Mouse (Mus musculus) testis, postnatal 10 days (tissue): Measurements from ENCODE around the gene Mapk7.

Experiments used
- DNase-seq: peaks from one replicate; pipeline ENCODE4 v3.0.0; 2021; ENCODE audit warnings: low spot score

Gene Mapk7

DNA sequence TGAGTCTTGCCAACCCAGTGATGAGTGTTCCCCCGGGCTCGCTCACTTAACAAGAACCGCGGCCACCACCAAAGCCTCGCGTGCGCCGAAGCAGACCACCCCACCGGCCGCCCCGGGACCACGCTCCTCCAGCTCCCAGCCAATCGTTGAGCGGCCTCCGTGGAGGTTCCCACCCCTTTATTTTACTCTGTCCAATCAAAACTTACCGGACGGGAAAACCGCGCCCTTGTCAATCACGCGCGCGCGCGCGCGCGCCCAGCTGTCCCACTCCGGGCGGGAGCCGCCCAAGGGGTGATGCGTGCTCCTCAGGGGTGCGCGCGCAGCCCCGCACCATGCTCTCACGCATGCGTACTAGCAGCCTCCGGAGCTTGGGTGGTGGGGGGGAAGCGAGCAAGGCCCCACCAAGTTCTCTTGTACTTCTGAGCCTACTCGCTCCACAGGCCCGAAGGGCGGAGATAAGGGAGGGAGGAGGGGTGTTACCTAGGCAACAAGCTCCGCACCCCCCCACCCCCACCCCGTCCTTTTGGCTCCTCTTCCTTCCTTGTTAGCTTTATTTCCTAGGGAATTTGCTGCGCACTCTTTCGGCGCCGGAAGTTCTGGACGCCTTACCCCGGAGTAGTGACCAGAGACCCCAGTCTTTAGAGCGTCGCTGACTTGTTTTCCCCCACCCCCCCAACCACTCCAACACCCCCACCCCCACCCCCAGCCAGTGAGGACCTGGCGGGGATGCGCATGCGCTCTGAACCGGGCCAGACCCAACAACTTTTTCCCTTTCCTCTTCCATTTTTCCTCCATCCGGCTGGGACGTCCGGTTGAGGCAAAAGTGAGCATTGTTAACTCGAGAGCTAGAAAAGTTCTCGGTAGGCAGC is at the start of gene Mapk7:
Mapk7 (minus strand) TSS at position 278 of the 869 bp plus-strand sequence.
- DNase-seq: peak; percentile 99

- DNase-seq: no peak
Measured at GRCm38 (mm10) chr11:61541106-61541505, 46.9 kb upstream of the Mapk7 start.

DNA sequence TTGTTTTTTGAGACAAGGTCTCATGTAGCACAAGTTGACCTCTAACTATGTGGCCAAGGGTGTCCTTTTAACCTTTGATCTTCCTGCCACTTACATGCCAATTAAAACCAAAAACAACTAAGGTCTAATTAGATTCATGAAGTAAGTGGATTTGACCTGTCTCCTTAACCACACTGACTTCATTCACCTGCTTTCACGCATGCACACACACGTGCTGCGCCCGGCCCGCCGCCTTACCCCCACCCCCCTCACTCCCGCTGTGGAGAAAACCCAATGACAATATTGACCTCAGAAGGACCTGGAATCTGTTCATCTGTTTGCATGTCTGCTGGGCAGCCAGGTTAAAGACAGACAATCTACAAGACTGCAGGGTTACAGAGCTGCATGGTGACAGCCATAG is 46.4 kb upstream of the Mapk7 start:
- no peak for DNase-seq

- DNase-seq: no peak
Measured at GRCm38 (mm10) chr11:61537362-61537761, 43.2 kb upstream of the Mapk7 start.

DNA sequence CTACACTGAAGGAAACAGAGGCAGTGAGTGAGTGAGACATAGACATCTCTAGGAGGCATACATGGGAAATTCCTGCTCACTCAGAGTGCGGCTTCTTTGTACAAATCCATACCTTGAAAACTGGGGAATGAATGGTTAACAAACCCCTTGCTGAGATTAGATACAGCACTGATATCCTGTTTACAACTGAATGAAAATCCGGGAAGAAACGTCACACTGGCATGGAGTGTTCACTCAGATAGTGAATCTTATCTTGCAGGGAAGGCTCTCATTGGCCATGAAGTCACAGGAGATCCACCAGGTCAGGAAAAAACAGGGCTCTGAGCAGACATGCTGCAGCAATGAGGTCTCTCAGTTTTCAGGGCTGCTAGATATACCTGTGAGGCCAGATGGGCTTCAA is 42.7 kb upstream of the Mapk7 start:
- DNase-seq: no peak

DNA sequence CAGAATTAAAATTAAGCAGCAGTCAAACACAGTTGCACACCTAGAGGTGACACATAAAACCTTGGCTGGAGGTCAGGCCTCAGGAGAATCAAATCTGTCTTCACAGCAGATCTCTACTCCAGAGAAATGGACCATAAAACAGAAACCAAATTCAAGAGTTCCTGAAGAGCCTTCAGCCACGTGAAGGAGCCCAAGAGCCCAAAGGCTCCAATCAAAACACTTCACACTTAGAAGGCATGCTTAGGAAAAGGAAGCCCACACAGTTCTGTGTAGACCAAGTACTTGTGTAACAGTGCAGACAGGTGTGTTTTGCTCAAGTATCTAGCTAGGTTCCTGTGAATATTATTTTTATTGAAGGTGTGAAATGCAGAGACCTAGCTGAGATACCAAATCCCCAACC is 41.3 kb upstream of the Mapk7 start:
- DNase-seq: no peak

- no peak for DNase-seq
Measured at GRCm38 (mm10) chr11:61533571-61533970, 39.4 kb upstream of the Mapk7 start.

DNA sequence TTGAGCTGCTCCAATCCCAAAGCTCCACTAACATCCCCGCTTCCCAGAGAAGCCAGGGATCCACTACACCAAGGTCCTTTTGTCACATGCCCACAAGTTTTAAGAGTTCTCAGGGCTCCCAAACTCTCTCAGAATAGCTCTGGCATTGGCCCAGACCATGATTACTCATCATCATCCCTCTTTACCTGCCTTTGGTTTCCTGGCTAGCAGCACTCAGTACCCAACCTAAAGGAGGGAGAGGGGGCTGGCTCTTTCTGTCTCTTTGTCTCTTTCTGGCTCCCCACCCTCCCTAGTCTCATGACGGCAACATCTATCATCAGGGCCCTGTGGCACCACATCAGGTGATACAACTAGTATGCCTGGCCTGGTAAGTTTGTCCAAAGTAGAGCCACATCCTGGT is 38.6 kb upstream of the Mapk7 start:
- no peak for DNase-seq

GRCm38 (mm10) chr11:61529268-61529713 is 35.1 kb upstream of the Mapk7 start:
- no peak for DNase-seq

DNA sequence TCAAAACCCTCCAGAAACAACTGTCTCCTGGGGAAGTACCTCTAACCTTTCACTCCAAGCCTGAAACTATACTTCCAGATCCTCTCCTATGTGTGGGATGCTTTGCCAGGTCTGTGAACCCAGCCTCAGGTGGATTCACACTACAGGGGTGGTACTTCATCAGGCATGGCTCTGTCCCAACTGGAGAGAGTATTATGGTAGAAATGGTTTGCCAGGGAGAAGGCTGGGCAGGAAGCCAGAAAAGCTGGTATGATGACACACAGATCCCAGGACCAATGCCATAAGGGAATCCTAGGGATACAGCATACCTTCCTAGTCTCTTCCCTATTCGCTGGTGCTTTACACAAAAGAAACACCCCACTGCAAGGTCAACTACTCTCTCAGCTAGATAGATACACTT is 32.7 kb upstream of the Mapk7 start:
- DNase-seq: no peak

GRCm38 (mm10) chr11:61519484-61520107 is 25.4 kb upstream of the Mapk7 start:
- no peak for DNase-seq

- no peak for DNase-seq
Measured at GRCm38 (mm10) chr11:61518871-61519270, 24.7 kb upstream of the Mapk7 start.

- DNase-seq: no peak
Measured at GRCm38 (mm10) chr11:61517971-61518370, 23.8 kb upstream of the Mapk7 start.

GRCm38 (mm10) chr11:61514953-61515352 is 20.7 kb upstream of the Mapk7 start:
- DNase-seq: peak; percentile 68

GRCm38 (mm10) chr11:61504713-61505257 is 10.6 kb upstream of the Mapk7 start, which contains the start of gene B9d1:
Gene B9d1, plus strand, starts transcription at chr11:61505144.
- peak; percentile 96 for DNase-seq

DNA sequence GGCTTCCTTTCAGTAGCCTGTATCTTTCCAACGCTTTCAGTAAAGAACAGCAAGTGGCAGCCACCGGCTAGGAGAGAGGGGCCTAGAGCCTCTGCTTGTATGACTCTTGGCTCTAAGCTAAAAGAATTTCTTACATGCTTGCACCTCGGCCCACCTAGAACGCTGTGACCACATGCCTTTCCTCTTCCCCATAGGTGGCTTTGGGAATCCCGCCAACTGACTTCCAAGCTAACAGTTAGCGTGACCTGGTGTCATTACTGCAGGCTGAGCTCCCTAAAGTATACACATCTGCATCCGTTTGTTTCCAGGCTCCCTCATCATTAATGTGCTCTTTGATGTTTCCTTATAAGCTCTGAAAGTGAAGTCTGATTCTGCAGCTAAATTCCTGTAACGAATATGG is 9.7 kb upstream of the Mapk7 start:
- DNase-seq: no peak

- DNase-seq: no peak
Measured at GRCm38 (mm10) chr11:61498736-61499504, 4.7 kb upstream of the Mapk7 start.

DNA sequence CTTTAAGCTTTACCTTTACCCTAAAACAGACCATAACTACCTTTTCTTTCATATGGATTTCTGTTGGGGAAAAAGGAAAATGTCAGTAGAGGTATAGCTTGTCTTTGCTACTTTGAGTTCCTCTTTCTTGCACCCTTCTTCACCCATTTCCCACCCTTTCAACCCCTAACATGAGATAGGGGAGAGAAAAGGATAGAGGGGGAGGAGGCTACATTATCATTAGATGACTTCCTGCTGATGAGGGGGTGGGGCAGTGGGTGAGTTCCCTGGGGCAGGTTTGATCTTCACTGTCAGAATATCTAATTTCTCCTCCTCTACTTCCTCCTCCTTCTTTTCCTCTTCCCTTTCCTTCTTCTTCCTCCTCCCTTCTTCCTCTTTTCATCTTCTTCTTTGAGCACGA is 3.3 kb upstream of the Mapk7 start:
- no peak for DNase-seq

DNA sequence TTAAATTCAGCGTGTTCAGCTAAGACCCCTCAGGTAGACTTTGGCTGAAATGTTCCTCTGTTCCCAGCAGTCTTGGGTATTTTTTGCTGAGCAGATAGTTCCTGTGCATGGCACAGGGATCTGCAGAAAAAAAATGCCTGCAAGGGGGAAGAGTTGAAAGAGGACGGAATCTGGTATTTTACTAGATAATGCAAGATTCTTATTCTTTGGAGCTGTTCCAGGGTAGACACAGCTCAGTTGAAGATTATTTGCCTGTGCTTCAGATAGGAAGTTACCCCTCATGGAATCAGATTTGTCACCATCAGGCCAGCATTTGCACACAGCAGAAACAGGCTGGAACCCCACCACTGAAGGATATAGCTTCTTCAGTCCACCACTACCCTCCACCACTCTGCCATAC is 1.3 kb upstream of the Mapk7 start:
- DNase-seq: no peak

DNA sequence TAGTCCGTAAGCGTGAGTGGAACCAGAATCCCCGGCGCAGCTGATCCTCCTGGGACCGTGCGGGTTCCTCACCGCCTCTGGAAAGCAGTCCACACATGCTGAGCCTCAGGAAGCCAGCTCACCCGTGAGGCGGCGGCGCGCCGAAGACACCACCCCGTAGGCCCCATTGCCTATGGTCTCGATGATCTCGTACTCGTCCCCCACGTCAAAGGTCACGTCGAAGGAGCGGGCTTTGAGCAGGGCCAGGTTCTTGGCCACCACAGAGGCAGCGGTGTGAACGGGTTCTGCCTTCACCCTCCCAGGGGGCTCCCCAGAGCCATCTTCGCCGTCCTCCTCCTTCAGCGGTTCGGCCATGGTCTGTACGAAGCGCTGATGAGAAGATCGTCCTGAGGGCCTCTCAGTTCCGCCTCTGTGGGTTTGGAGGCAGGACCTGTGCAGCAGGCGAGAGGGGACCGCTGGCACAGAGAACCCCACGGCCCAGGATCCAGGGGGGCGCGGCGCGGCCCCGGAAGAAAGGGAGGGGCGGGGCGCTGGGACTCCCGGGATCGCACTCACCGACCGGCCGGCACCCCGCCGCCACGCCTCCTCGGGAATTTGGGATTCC is 579 bp downstream of the Mapk7 start:
- DNase-seq: peak; percentile 65

GRCm38 (mm10) chr11:61492749-61493401 is 1.3 kb downstream of the Mapk7 start:
- DNase-seq: no peak
